Mouse (Mus musculus): ENCODE results near the gene Tctn1.

DNA sequence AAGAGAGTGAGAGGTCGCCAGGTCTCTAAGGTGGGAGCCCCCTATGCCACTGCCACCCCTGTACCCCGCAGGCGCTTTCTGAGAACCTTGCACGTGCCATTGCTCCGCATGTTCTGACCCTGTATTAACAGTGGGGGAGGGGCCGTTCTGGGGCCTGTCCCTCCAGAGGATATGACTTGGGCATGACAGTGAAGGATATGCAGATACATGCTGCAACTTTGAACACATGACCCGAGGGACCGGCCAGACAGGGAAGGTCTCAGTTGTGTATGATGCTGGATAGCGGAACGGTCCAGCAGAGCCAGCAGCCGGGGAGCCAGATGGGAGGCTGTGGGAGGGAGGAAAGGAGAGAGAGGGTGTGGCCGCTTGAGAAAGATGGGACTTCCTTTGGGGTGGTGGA is 30.6 kb downstream of the Tctn1 start:
- TF ChIP-seq CHD2 (IDR thresholded peaks at IDR 0.05; ENCODE audit: low read length) (no peak), CTCF (IDR thresholded peaks at IDR 0.05 in 2 of 3, conservative IDR thresholded peaks at IDR 0.05 in 1 of 3; ENCODE audit: control insufficient read depth in 1 of 3, insufficient read depth in 1 of 3, low read depth in 2 of 3, low read length in 3 of 3, poor library complexity in 1 of 3, severe bottlenecking in 1 of 3) (no peak), KAT2A (conservative IDR thresholded peaks at IDR 0.05; ENCODE audit: low read depth, low read length) (no peak), POLR2A (IDR thresholded peaks at IDR 0.05; ENCODE audit: control insufficient read depth in 1 of 2, insufficient read depth in 1 of 2, low read depth in 1 of 2, low read length in 2 of 2, poor library complexity in 1 of 2) (no peak), MAX (IDR thresholded peaks at IDR 0.05; ENCODE audit: low read length) (no peak), NRF1 (IDR thresholded peaks at IDR 0.05; ENCODE audit: insufficient read depth, low read depth, low read length, poor library complexity, severe bottlenecking) (no peak), CHD1 (IDR thresholded peaks at IDR 0.05; ENCODE audit: low read depth, low read length) (no peak), ZNF384 (IDR thresholded peaks at IDR 0.05; ENCODE audit: low read depth, low read length) (no peak), SIN3A (IDR thresholded peaks at IDR 0.05; ENCODE audit: low read length) (no peak), ELF1 (IDR thresholded peaks at IDR 0.05; ENCODE audit: low read depth, low read length) (no peak), SMC3 (IDR thresholded peaks at IDR 0.05; ENCODE audit: low read depth, low read length) (no peak), EP300 (IDR thresholded peaks at IDR 0.05; ENCODE audit: low read depth in 1 of 2, low read length in 2 of 2) (no peak), TCF12 (IDR thresholded peaks at IDR 0.05; ENCODE audit: low read depth, low read length) (no peak), RAD21 (IDR thresholded peaks at IDR 0.05; ENCODE audit: low read depth, low read length) (no peak)

Data from MEL (cell line).